Mouse (Mus musculus) liver, adult 2 months (tissue): Measurements from ENCODE around the gene Wfdc15b. TPM values are rescaled to one million over a fixed set of nuclear protein-coding genes. Genes with fewer than 3 reads are reported as not detected.
"Not testable (repeated sequence)": the region's sequence is repeated elsewhere in the genome, so short reads cannot be mapped to it uniquely, and the experiment has no call there.

Source experiments
- DNase-seq: peaks from one replicate; pipeline ENCODE4 v3.0.0-alpha.2; 2011; ENCODE audit warnings: low read depth, low spot score; ENCODE audit errors: extremely low read depth
- H3K27ac ChIP-seq: fragments of 200-500 bp; replicated peaks from 2 replicates; pipeline ENCODE4 v1.5.1; 2012; ENCODE audit warnings: low read depth, mild to moderate bottlenecking, control low read depth, inconsistent platforms, low read length; ENCODE audit not compliant: insufficient read depth
- H3K27me3 ChIP-seq: fragments of 200-500 bp; 2 replicates; pipeline ENCODE4 v1.6.1; 2012; ENCODE audit warnings: mild to moderate bottlenecking, moderate library complexity, low read length, inconsistent platforms; ENCODE audit not compliant: control insufficient read depth, insufficient read depth
- H3K36me3 ChIP-seq: fragments of 200-500 bp; 2 replicates; pipeline ENCODE4 v1.6.1; 2012; ENCODE audit warnings: low read length, inconsistent platforms; ENCODE audit not compliant: control insufficient read depth, insufficient read depth
- H3K4me1 ChIP-seq: fragments of 200-500 bp; 2 replicates; pipeline ENCODE4 v1.6.1; 2011; ENCODE audit warnings: low read length; ENCODE audit not compliant: control insufficient read depth, insufficient read depth
- H3K4me3 ChIP-seq: fragments of 200-500 bp; 2 replicates; pipeline ENCODE4 v1.5.1; 2011; ENCODE audit warnings: low read depth, mild to moderate bottlenecking, control low read depth, low read length, moderate library complexity; ENCODE audit not compliant: insufficient read depth
- H3K79me2 ChIP-seq: fragments of 200-500 bp; 2 replicates; pipeline ENCODE4 v1.6.1; 2012; ENCODE audit warnings: inconsistent platforms, mild to moderate bottlenecking, low read length, moderate library complexity; ENCODE audit not compliant: control insufficient read depth, insufficient read depth
- H3K9ac ChIP-seq: fragments of 200-500 bp; 2 replicates; pipeline ENCODE4 v1.6.1; 2012; ENCODE audit warnings: low read depth, mild to moderate bottlenecking, control low read depth, inconsistent platforms, low read length
- CTCF ChIP-seq: fragments of 200-500 bp; IDR thresholded peaks from 2 replicates; pipeline ENCODE4 v1.5.1; 2011; ENCODE audit warnings: low read depth, low read length, control low read depth
- POLR2A ChIP-seq: fragments of 200-500 bp; IDR thresholded peaks from 2 replicates; pipeline ENCODE4 v1.6.1; 2011; ENCODE audit warnings: low read length, control low read depth; ENCODE audit not compliant: insufficient read depth; ENCODE audit errors: extremely low read depth
- WGBS: fragments of 180-500 bp; shearing (Covaris S2); methylation state at CpG from one replicate; pipeline ENCODE4 v1.1.7; 2018; 5-methylcytosine and 5-hydroxymethylcytosine counted together
- polyA plus RNA-seq: library from polyadenylated mRNA; depleted of rRNA; stranded (reverse); fragments of >200 nt; gene quantifications from 2 replicates; pipeline ENCODE4 v1.2.3, GENCODE M21; 2012
- total RNA-seq: library from RNA; depleted of rRNA; stranded (reverse); fragments of >200 nt; gene quantifications from 2 replicates; pipeline ENCODE4 v1.2.3, GENCODE M21; 2014

Gene Wfdc15b
- total and polyA plus RNA-seq, 2 experiments, result 0.24 to 0.28 TPM

DNA sequence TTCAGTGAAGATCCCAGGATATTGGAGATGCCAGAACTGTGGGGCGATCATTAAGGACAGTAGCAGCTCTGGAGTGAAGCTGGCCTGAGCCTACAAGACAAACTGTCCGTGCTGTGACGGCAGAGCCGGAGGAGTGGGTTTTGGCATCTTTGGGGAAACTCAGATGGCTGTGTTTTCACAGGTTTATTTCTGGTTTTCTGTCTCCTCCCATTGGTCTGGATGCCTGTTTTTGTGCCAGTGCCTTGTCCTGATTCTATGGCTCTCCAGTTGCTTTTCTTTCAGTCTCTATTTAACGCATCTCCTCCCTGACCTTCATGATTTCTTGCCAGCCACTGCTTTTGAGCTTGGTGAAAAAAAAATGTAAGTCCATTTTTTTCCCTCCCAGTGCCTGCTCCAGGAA lies 8.7 kb downstream of the Wfdc15b start:
- no peaks in the 10 kb centered on the region for H3K79me2 ChIP-seq
- H3K4me1 ChIP-seq, result no peaks in the 10 kb centered on the region
- TF ChIP-seq POLR2A, result no peak
- TF ChIP-seq CTCF, result no peak
- 91% methylated on average over 5 of the region's 5 CpGs for WGBS
- no peak for DNase-seq
- H3K36me3 ChIP-seq, result no peaks in the 10 kb centered on the region
- H3K4me3 ChIP-seq, result no peak overlapping the region
- no peak overlapping the region for H3K27ac ChIP-seq
- peaks cover 2% of the 10 kb centered on the region; the same call in 1 of the 2 replicates for H3K27me3 ChIP-seq
- no peak overlapping the region for H3K9ac ChIP-seq

DNA sequence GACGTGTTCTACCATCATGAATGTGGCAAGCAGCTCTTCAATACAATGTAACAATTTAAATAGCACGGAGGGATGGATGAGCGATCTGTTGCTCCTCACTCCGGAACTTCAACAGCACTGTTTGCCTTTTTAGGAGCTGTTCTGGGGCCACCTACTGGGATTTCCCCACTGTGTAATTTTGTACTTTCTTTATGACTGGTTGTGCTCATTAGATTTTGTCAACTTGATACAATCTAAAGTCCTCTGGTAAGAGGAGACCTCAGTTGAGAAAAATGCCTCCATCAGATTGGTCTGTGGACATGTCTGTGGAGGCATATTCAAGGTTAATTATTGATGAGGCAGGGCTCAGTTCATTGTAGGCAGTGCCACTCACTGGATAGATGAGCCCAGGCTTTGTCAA lies 10.6 kb downstream of the Wfdc15b start:
- H3K79me2 ChIP-seq, result no peaks in the 10 kb centered on the region
- no peak overlapping the region for H3K4me3 ChIP-seq
- no peak for DNase-seq
- H3K27ac ChIP-seq, result no peak overlapping the region
- TF ChIP-seq POLR2A (no peak), CTCF (no peak)
- H3K27me3 ChIP-seq, result peaks cover 2% of the 10 kb centered on the region; the same call in 1 of the 2 replicates
- no peak overlapping the region for H3K9ac ChIP-seq
- no peaks in the 10 kb centered on the region for H3K4me1 ChIP-seq
- 89% methylated on average over 4 of the region's 4 CpGs for WGBS
- H3K36me3 ChIP-seq, result no peaks in the 10 kb centered on the region

- H3K9ac ChIP-seq, result no peak overlapping the region
- TF ChIP-seq CTCF (no peak), POLR2A (no peak)
- WGBS, result 48% methylated on average over 4 of the region's 4 CpGs
These were observed 14.8 kb downstream of the Wfdc15b start for GRCm38 (mm10) chr2:164206676-164207075.

DNA sequence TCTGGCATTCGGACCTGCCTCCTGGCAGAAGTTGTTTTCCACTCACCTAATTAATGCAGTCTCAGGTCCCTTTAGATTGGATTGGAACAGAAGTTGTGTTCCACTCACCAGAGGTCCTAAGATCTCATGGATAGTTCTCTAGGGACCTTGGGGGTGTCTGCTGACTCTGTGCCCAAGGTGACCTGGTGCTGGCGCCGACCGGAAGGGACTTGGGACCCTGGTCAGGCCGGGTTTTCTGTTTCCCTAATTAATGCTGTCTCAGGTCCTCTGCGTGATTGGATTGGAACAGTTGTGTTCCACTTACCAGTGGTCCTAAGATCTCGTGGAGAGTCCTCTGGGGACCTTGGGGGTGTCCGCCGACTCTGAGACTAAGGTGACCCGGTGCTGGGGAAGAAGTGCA lies 15.4 kb downstream of the Wfdc15b start:
- not testable (repeated sequence) for H3K9ac ChIP-seq, H3K4me3 ChIP-seq, H3K27me3 ChIP-seq, H3K79me2 ChIP-seq, H3K4me1 ChIP-seq, DNase-seq, H3K36me3 ChIP-seq, H3K27ac ChIP-seq
- 87% methylated on average over 10 of the region's 10 CpGs for WGBS

More at GRCm38 (mm10) chr2:164206676-164207075, 14.8 kb downstream of the Wfdc15b start:
- H3K36me3 ChIP-seq, result no peaks in the 10 kb centered on the region
- no peaks in the 10 kb centered on the region for H3K79me2 ChIP-seq
- H3K4me1 ChIP-seq, result no peaks in the 10 kb centered on the region
- DNase-seq, result peak; percentile 21
- no peak overlapping the region for H3K27ac ChIP-seq
- H3K4me3 ChIP-seq, result no peak overlapping the region
- H3K27me3 ChIP-seq, result no peaks in the 10 kb centered on the region

- 81% methylated on average over 20 of the region's 20 CpGs for WGBS
- Histone ChIP-seq H3K27me3 (no peaks in the 10 kb centered on the region), H3K4me1 (no peaks in the 10 kb centered on the region), H3K4me3 (no peak within 1 kb of the TSS), H3K36me3 (no peaks in the 10 kb centered on the region), H3K27ac (no peak within 1 kb of the TSS), H3K9ac (no peak within 1 kb of the TSS), H3K79me2 (no peaks in the 10 kb centered on the region)
- TF ChIP-seq CTCF (no peak), POLR2A (no peak)
- no peak for DNase-seq
These were observed 21.7 kb downstream of the Wfdc15b start, which contains the start of gene Wfdc15a for GRCm38 (mm10) chr2:164199626-164200327. Wfdc15a (minus strand) TSS chr2:164200130.

- Histone ChIP-seq H3K4me1 (no peaks in the 10 kb centered on the region), H3K4me3 (no peak overlapping the region), H3K79me2 (no peaks in the 10 kb centered on the region), H3K9ac (no peak overlapping the region), H3K36me3 (no peaks in the 10 kb centered on the region), H3K27me3 (no peaks in the 10 kb centered on the region), H3K27ac (no peak overlapping the region)
- no peak for DNase-seq
- no peak for TF ChIP-seq POLR2A
- TF ChIP-seq CTCF, result no peak
- 71% methylated on average over 5 of the region's 5 CpGs for WGBS
These were observed 24.8 kb downstream of the Wfdc15b start for GRCm38 (mm10) chr2:164196700-164196990.
